Mouse (Mus musculus): ENCODE results near the gene Med24. TPM values are rescaled to one million over a fixed set of nuclear protein-coding genes. Genes with fewer than 3 reads are reported as not detected.

Gene Med24
- polyA plus RNA-seq, 1 experiment from 2014 or later: 53.0 TPM

GRCm38 (mm10) chr11:98768127-98769006, 39.1 kb upstream of the Med24 start:
- peak overlapping the region; percentile 29 for H3K4me3 ChIP-seq (ENCODE audit: low read depth, low read length)
- peak overlapping the region; percentile 87 for H3K27ac ChIP-seq (ENCODE audit: low read depth)
- H3K9me3 ChIP-seq (ENCODE audit: low read depth, low read length): no peaks in the 10 kb centered on the region
- peaks cover 44% of the 10 kb centered on the region for H3K36me3 ChIP-seq (ENCODE audit: insufficient read depth)
- WGBS: 12% methylated on average over 39 of the region's 39 CpGs
- peak overlapping the region; percentile 59 for H3K4me2 ChIP-seq
- no peaks in the 10 kb centered on the region for H3K27me3 ChIP-seq (ENCODE audit: insufficient read depth, low read length)
- ATAC-seq (ENCODE audit: insufficient read depth) (peak; percentile 28; the same call in 1 of the 2 replicates), DNase-seq (peak; percentile 64)
- H3K4me1 ChIP-seq (ENCODE audit: insufficient read depth): peaks cover 52% of the 10 kb centered on the region
- peak overlapping the region; percentile 44 for H3K9ac ChIP-seq
- TF ChIP-seq CTCF (IDR thresholded peaks at IDR 0.05; ENCODE audit: low read depth): no peak

GRCm38 (mm10) chr11:98767713-98768112, 38.5 kb upstream of the Med24 start:
- peaks cover 46% of the 10 kb centered on the region for H3K4me1 ChIP-seq (ENCODE audit: insufficient read depth)
- WGBS: 16% methylated on average over 4 of the region's 4 CpGs
- H3K9ac ChIP-seq: peak overlapping the region; percentile 44
- no peak for ATAC-seq (ENCODE audit: insufficient read depth)
- H3K4me2 ChIP-seq: peak overlapping the region; percentile 59
- no peaks in the 10 kb centered on the region for H3K27me3 ChIP-seq (ENCODE audit: insufficient read depth, low read length)
- peak; percentile 41 for DNase-seq
- TF ChIP-seq CTCF (IDR thresholded peaks at IDR 0.05; ENCODE audit: low read depth): no peak
- peaks cover 50% of the 10 kb centered on the region for H3K36me3 ChIP-seq (ENCODE audit: insufficient read depth)
- H3K9me3 ChIP-seq (ENCODE audit: low read depth, low read length): no peaks in the 10 kb centered on the region
- peak overlapping the region; percentile 29 for H3K4me3 ChIP-seq (ENCODE audit: low read depth, low read length)
- peak overlapping the region; percentile 87 for H3K27ac ChIP-seq (ENCODE audit: low read depth)

DNA sequence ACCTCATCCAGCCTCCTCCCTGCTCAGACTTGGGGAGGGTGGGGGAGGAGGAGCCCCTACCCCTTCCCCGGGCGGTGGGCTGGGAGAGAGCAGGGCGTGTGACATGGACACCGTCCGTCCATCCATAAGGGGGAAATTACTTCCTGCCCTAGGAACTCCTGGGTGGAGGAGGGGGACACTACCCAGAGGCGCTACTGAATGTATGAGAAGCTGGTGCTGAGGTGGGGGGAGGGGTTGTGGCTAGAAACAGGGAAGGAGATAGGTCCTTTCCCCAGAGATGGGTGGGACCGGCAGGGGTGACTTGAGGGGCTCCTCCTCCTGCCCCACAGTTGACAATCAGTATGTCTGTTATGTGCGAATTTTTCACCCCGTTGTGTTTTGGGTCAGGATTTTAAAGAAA, 38.0 kb upstream of the Med24 start:
- WGBS: 10% methylated on average over 9 of the region's 9 CpGs
- Histone ChIP-seq H3K4me1 (ENCODE audit: insufficient read depth) (peaks cover 42% of the 10 kb centered on the region), H3K4me3 (ENCODE audit: low read depth, low read length) (no peak overlapping the region), H3K4me2 (peak overlapping the region; percentile 59), H3K36me3 (ENCODE audit: insufficient read depth) (peaks cover 54% of the 10 kb centered on the region), H3K27ac (ENCODE audit: low read depth) (peak overlapping the region; percentile 10; the same call in 1 of the 2 replicates), H3K9ac (no peak overlapping the region), H3K27me3 (ENCODE audit: insufficient read depth, low read length) (no peaks in the 10 kb centered on the region), H3K9me3 (ENCODE audit: low read depth, low read length) (no peaks in the 10 kb centered on the region)
- ATAC-seq (ENCODE audit: insufficient read depth) (peak; percentile 36), DNase-seq (peak; percentile 60)
- TF ChIP-seq CTCF (IDR thresholded peaks at IDR 0.05; ENCODE audit: low read depth): no peak

GRCm38 (mm10) chr11:98766816-98767215, 37.6 kb upstream of the Med24 start:
- no peak overlapping the region for H3K9ac ChIP-seq
- H3K36me3 ChIP-seq (ENCODE audit: insufficient read depth): peaks cover 56% of the 10 kb centered on the region
- no peak for DNase-seq
- no peaks in the 10 kb centered on the region for H3K27me3 ChIP-seq (ENCODE audit: insufficient read depth, low read length)
- H3K4me1 ChIP-seq (ENCODE audit: insufficient read depth): peaks cover 38% of the 10 kb centered on the region
- 0 out of 2 replicates have a peak, but pooled peaks have one; percentile 1 for ATAC-seq (ENCODE audit: insufficient read depth)
- peak overlapping the region; percentile 10; the same call in 1 of the 2 replicates for H3K27ac ChIP-seq (ENCODE audit: low read depth)
- H3K9me3 ChIP-seq (ENCODE audit: low read depth, low read length): no peaks in the 10 kb centered on the region
- H3K4me3 ChIP-seq (ENCODE audit: low read depth, low read length): no peak overlapping the region
- peak overlapping the region; percentile 59 for H3K4me2 ChIP-seq
- no peak for TF ChIP-seq CTCF (IDR thresholded peaks at IDR 0.05; ENCODE audit: low read depth)
- 45% methylated on average over 4 of the region's 5 CpGs for WGBS

DNA sequence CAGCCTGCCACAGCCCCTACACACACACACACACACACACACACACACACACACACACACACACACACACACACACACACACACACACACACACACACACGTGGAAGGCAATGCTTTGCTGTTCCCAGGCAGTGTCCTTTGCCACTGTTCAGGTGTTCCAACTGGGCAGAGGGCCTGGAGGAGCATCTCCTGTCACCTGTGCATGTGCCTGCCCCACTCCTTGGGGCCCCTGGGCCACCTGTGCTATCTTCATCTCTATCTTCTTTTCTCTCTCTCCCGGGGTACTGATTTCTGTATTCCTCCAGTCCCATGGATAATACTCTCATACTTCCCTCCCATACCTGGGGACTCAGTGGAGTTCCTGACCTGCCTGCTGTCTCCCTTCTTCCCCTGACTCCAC, 37.1 kb upstream of the Med24 start:
- no peak for DNase-seq
- Histone ChIP-seq H3K4me3 (ENCODE audit: low read depth, low read length) (no peak overlapping the region), H3K36me3 (ENCODE audit: insufficient read depth) (peaks cover 60% of the 10 kb centered on the region), H3K9me3 (ENCODE audit: low read depth, low read length) (no peaks in the 10 kb centered on the region), H3K27ac (ENCODE audit: low read depth) (0 out of 2 replicates have a peak overlapping the region, but pooled peaks have one; percentile 75), H3K9ac (no peak overlapping the region), H3K4me2 (no peak overlapping the region; the same call in 1 of the 2 replicates), H3K27me3 (ENCODE audit: insufficient read depth, low read length) (no peaks in the 10 kb centered on the region), H3K4me1 (ENCODE audit: insufficient read depth) (peaks cover 37% of the 10 kb centered on the region)
- no peak for ATAC-seq (ENCODE audit: insufficient read depth)
- 35% methylated on average over 2 of the region's 2 CpGs for WGBS
- TF ChIP-seq CTCF (IDR thresholded peaks at IDR 0.05; ENCODE audit: low read depth): no peak

DNA sequence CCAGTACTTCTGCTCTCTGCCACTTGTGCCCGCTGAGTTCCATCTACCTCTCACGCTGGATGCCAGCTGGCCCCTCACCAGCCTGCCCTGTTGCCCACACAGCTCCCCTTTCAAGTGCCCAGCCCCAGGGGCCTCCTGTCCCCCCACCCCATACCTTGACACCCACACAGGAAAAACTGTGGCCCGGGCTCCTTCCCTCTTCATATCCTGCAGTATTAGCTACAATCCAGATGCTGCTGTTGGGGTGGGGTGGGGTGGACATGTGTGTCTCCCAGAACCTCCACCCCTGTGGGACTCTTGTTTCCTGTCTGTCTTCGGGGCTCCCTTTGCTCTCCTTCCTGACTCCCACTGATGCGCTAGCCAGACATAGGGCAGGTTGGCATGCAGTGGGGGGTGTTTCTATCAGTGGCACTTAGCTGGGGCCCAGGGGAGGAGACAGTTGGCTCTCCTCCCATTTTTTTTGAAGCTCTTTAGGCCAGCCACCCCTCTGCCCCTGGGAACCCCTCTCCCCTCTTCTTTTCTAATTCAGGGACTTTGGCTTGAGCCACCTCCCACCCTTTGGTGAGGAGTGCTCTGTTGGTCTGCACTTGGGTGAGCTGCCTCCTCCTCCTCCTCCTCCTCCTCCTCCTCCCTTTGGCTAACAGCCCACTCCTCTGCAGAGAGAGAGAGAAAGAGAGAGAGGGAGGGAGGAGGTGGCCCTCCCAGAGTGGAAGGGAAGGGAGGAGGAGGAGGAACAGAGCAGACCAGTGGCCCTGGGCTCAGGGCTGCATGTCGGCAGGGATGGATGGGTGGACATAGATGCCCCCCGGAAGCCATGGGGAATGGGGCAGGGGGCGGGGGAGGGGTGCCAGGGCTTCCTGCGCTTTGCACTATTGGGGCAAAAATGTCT, 36.4 kb upstream of the Med24 start:
- WGBS: 45% methylated on average over 5 of the region's 9 CpGs
- no peaks in the 10 kb centered on the region for H3K27me3 ChIP-seq (ENCODE audit: insufficient read depth, low read length)
- H3K9ac ChIP-seq: peak overlapping the region; percentile 29
- peak overlapping the region; percentile 75 for H3K27ac ChIP-seq (ENCODE audit: low read depth)
- peaks cover 63% of the 10 kb centered on the region for H3K36me3 ChIP-seq (ENCODE audit: insufficient read depth)
- no peak overlapping the region for H3K4me3 ChIP-seq (ENCODE audit: low read depth, low read length)
- no peaks in the 10 kb centered on the region for H3K9me3 ChIP-seq (ENCODE audit: low read depth, low read length)
- peak overlapping the region; percentile 23; the same call in 1 of the 2 replicates for H3K4me2 ChIP-seq
- peak; percentile 21; the same call in 1 of the 2 replicates for ATAC-seq (ENCODE audit: insufficient read depth)
- no peak for TF ChIP-seq CTCF (IDR thresholded peaks at IDR 0.05; ENCODE audit: low read depth)
- peaks cover 37% of the 10 kb centered on the region for H3K4me1 ChIP-seq (ENCODE audit: insufficient read depth)
- DNase-seq: peak; percentile 68
